Mouse (Mus musculus): ENCODE measurements around the gene Crcp. TPM values are rescaled to one million over a fixed set of nuclear protein-coding genes. Genes with fewer than 3 reads are reported as not detected.
A peak's percentile ranks its signal among the peaks of the same experiment; 100 is the strongest.

Gene Crcp
- polyA plus RNA-seq, 1 experiment from 2014 or later, result 30.8 TPM

- Histone ChIP-seq H3K27me3 (replicated peaks; ENCODE audit: control insufficient read depth, insufficient read depth, low read length) (no peaks in the 10 kb centered on the region), H3K27ac (ENCODE audit: low read depth, low read length) (no peak overlapping the region), H3K36me3 (ENCODE audit: control insufficient read depth, insufficient read depth, low read length) (peaks cover 37% of the 10 kb centered on the region), H3K9me3 (ENCODE audit: control insufficient read depth, low read length) (no peaks in the 10 kb centered on the region), H3K9ac (ENCODE audit: low read depth, low read length) (no peak overlapping the region), H3K4me1 (replicated peaks; ENCODE audit: control insufficient read depth, insufficient read depth, low read length) (0 out of 2 replicates have a peak, but pooled peaks cover 3% of the 10 kb centered on the region), H3K4me3 (ENCODE audit: low read depth, low read length) (no peak overlapping the region), H3K4me2 (no peak overlapping the region)
- ATAC-seq (replicated peaks; ENCODE audit: low FRiP score) (no peak), DNase-seq (ENCODE audit: low spot score) (no peak)
- WGBS, result 89% methylated on average over 7 of the region's 7 CpGs
Observed at GRCm38 (mm10) chr5:130046100-130046499, 17.0 kb downstream of the Crcp start.

DNA sequence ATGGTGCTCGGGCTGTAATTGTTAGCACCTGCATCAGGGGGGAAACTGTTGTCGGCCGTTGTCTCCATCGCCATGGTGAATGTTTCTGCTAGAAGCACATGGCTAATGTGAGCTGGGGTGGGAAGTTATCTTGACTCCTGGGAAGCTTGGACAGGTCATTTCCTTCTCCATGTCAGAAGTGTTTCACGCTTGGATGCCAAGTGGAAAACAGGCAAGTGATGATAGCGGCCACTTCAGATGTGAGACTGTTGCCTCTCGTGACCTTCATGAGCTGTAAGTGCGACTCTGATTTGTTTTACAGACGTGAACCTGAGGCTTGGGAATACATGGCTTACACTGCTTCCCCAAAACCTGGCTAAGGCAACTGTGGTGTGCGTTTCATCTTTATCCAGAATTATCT is 17.5 kb downstream of the Crcp start:
- Histone ChIP-seq H3K9me3 (ENCODE audit: control insufficient read depth, low read length) (no peaks in the 10 kb centered on the region), H3K4me2 (no peak overlapping the region), H3K9ac (ENCODE audit: low read depth, low read length) (no peak overlapping the region), H3K27ac (ENCODE audit: low read depth, low read length) (no peak overlapping the region), H3K4me3 (ENCODE audit: low read depth, low read length) (no peak overlapping the region), H3K36me3 (ENCODE audit: control insufficient read depth, insufficient read depth, low read length) (peaks cover 35% of the 10 kb centered on the region), H3K27me3 (replicated peaks; ENCODE audit: control insufficient read depth, insufficient read depth, low read length) (no peaks in the 10 kb centered on the region), H3K4me1 (replicated peaks; ENCODE audit: control insufficient read depth, insufficient read depth, low read length) (0 out of 2 replicates have a peak, but pooled peaks cover 3% of the 10 kb centered on the region)
- 91% methylated on average over 10 of the region's 10 CpGs for WGBS
- ATAC-seq (replicated peaks; ENCODE audit: low FRiP score) (no peak), DNase-seq (ENCODE audit: low spot score) (no peak)

GRCm38 (mm10) chr5:130047013-130047412 is 17.9 kb downstream of the Crcp start:
- 0 out of 2 replicates have a peak, but pooled peaks cover 3% of the 10 kb centered on the region for H3K4me1 ChIP-seq (replicated peaks; ENCODE audit: control insufficient read depth, insufficient read depth, low read length)
- no peaks in the 10 kb centered on the region for H3K9me3 ChIP-seq (ENCODE audit: control insufficient read depth, low read length)
- H3K27me3 ChIP-seq (replicated peaks; ENCODE audit: control insufficient read depth, insufficient read depth, low read length), result no peaks in the 10 kb centered on the region
- no peak overlapping the region for H3K27ac ChIP-seq (ENCODE audit: low read depth, low read length)
- H3K9ac ChIP-seq (ENCODE audit: low read depth, low read length), result no peak overlapping the region
- H3K4me3 ChIP-seq (ENCODE audit: low read depth, low read length), result no peak overlapping the region
- DNase-seq (ENCODE audit: low spot score) (no peak), ATAC-seq (replicated peaks; ENCODE audit: low FRiP score) (no peak)
- 80% methylated on average over 6 of the region's 6 CpGs for WGBS
- peaks cover 36% of the 10 kb centered on the region for H3K36me3 ChIP-seq (ENCODE audit: control insufficient read depth, insufficient read depth, low read length)
- H3K4me2 ChIP-seq, result no peak overlapping the region

- Histone ChIP-seq H3K4me1 (replicated peaks; ENCODE audit: control insufficient read depth, insufficient read depth, low read length) (0 out of 2 replicates have a peak, but pooled peaks cover under 1% of the 10 kb centered on the region), H3K36me3 (ENCODE audit: control insufficient read depth, insufficient read depth, low read length) (peaks cover 24% of the 10 kb centered on the region), H3K9ac (ENCODE audit: low read depth, low read length) (no peak overlapping the region), H3K4me2 (no peak overlapping the region), H3K27me3 (replicated peaks; ENCODE audit: control insufficient read depth, insufficient read depth, low read length) (no peaks in the 10 kb centered on the region), H3K4me3 (ENCODE audit: low read depth, low read length) (no peak overlapping the region), H3K27ac (ENCODE audit: low read depth, low read length) (no peak overlapping the region), H3K9me3 (ENCODE audit: control insufficient read depth, low read length) (no peaks in the 10 kb centered on the region)
- no peak for DNase-seq (ENCODE audit: low spot score)
- WGBS, result 92% methylated on average over 15 of the region's 15 CpGs
- no peak for ATAC-seq (replicated peaks; ENCODE audit: low FRiP score)
Observed at GRCm38 (mm10) chr5:130048786-130049520, 19.9 kb downstream of the Crcp start.

GRCm38 (mm10) chr5:130050416-130050815 is 21.3 kb downstream of the Crcp start:
- no peak for ATAC-seq (replicated peaks; ENCODE audit: low FRiP score)
- DNase-seq (ENCODE audit: low spot score), result no peak
- 74% methylated on average over 6 of the region's 6 CpGs for WGBS
- Histone ChIP-seq H3K36me3 (ENCODE audit: control insufficient read depth, insufficient read depth, low read length) (peaks cover 24% of the 10 kb centered on the region), H3K9me3 (ENCODE audit: control insufficient read depth, low read length) (no peaks in the 10 kb centered on the region), H3K4me2 (no peak overlapping the region), H3K4me3 (ENCODE audit: low read depth, low read length) (no peak overlapping the region), H3K4me1 (replicated peaks; ENCODE audit: control insufficient read depth, insufficient read depth, low read length) (no peaks in the 10 kb centered on the region; the same call in 1 of the 2 replicates), H3K9ac (ENCODE audit: low read depth, low read length) (no peak overlapping the region), H3K27me3 (replicated peaks; ENCODE audit: control insufficient read depth, insufficient read depth, low read length) (no peaks in the 10 kb centered on the region), H3K27ac (ENCODE audit: low read depth, low read length) (no peak overlapping the region)

DNA sequence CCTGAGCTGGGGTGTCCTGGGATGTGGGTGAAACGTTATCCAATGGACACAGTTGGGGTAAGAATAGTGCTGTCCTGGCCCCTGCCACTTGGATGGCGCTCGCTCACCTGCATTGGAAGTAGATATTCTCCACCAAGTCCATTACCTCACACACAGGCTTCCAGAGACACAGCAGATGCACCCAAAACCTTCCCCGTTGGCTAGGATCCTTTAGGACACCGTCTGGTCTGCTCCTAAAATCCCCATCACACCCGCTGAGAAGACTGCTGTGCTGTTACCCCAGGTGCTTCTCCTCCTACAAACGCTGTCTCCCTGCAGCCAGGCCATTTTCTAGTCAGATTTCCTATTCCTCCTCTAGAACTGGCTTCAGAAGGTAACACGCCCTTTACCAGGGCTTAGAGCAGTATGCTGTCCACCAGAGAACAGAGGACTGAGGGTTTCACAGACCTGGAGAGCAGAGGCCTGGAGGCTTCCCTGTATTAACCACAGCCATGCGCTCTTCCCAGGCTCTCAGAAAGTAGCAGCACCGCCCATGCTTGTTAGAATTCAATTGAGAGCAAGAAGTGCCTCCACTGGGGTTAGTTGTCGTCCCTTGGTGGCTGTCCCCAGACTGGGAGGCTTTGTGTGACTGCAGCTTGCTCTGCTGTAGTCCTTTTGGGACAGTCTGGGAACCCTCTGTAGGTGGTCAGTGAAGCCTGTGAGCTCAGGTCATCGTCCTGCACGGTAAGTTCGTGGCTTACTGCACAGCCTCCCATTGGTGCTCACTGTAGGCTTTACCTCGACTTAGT is 22.2 kb downstream of the Crcp start:
- H3K9ac ChIP-seq (ENCODE audit: low read depth, low read length), result no peak overlapping the region
- H3K4me1 ChIP-seq (replicated peaks; ENCODE audit: control insufficient read depth, insufficient read depth, low read length), result no peaks in the 10 kb centered on the region; the same call in none of the 2 replicates
- DNase-seq (ENCODE audit: low spot score) (no peak), ATAC-seq (replicated peaks; ENCODE audit: low FRiP score) (no peak)
- 87% methylated on average over 15 of the region's 15 CpGs for WGBS
- no peaks in the 10 kb centered on the region for H3K27me3 ChIP-seq (replicated peaks; ENCODE audit: control insufficient read depth, insufficient read depth, low read length)
- H3K4me2 ChIP-seq, result no peak overlapping the region
- peak overlapping the region; percentile 4; the same call in 1 of the 2 replicates for H3K27ac ChIP-seq (ENCODE audit: low read depth, low read length)
- H3K9me3 ChIP-seq (ENCODE audit: control insufficient read depth, low read length), result no peaks in the 10 kb centered on the region
- no peak overlapping the region for H3K4me3 ChIP-seq (ENCODE audit: low read depth, low read length)
- peaks cover 24% of the 10 kb centered on the region for H3K36me3 ChIP-seq (ENCODE audit: control insufficient read depth, insufficient read depth, low read length)

DNA sequence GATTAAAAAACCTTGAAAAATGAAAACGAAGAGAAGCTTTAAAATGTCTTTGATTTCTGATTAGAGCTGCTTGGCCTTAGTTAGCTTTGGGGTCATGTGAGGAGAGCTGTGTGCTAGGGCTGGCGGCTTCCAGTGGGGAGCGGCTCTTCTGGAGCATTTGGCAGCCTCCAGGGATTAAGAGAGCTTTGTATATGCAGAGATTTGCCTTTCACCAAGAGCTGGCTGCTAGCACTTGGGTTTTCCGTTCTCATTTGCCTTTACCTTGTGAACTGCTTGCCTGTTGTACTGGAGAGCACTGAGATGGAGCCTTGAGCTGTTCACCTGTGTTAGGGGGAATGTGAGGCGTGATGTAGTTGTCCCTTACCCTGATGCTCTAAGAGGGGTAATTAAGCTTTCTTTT is 23.4 kb downstream of the Crcp start:
- Histone ChIP-seq H3K9ac (ENCODE audit: low read depth, low read length) (no peak overlapping the region), H3K27me3 (replicated peaks; ENCODE audit: control insufficient read depth, insufficient read depth, low read length) (no peaks in the 10 kb centered on the region), H3K9me3 (ENCODE audit: control insufficient read depth, low read length) (no peaks in the 10 kb centered on the region), H3K4me3 (ENCODE audit: low read depth, low read length) (no peak overlapping the region), H3K4me1 (replicated peaks; ENCODE audit: control insufficient read depth, insufficient read depth, low read length) (no peaks in the 10 kb centered on the region; the same call in none of the 2 replicates), H3K36me3 (ENCODE audit: control insufficient read depth, insufficient read depth, low read length) (peaks cover 13% of the 10 kb centered on the region; the same call in 1 of the 2 replicates), H3K4me2 (no peak overlapping the region), H3K27ac (ENCODE audit: low read depth, low read length) (no peak overlapping the region)
- 90% methylated on average over 5 of the region's 5 CpGs for WGBS
- ATAC-seq (replicated peaks; ENCODE audit: low FRiP score) (no peak), DNase-seq (ENCODE audit: low spot score) (no peak)

DNA sequence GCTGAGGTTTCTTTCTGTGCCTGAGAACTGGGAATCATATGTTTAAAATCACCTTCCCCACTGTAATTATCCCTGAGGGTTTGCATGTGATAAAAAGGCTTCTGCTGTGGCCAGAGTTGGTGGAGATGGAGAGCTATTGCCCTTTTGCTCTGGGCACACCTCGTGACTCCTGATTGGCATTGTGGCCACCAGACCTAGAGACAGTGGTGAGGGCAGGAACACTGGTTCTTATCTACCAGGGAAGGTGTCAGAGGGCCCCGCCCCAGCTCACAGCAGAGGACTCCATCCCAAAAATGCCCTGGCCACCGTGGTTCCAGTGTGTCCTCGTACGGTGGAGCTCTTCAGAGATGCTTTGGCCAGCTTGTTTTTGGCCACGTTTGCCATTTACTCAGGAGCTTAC is 23.9 kb downstream of the Crcp start:
- Histone ChIP-seq H3K36me3 (ENCODE audit: control insufficient read depth, insufficient read depth, low read length) (peaks cover 11% of the 10 kb centered on the region; the same call in 1 of the 2 replicates), H3K4me3 (ENCODE audit: low read depth, low read length) (no peak overlapping the region), H3K4me2 (no peak overlapping the region), H3K9ac (ENCODE audit: low read depth, low read length) (no peak overlapping the region), H3K9me3 (ENCODE audit: control insufficient read depth, low read length) (no peaks in the 10 kb centered on the region), H3K27ac (ENCODE audit: low read depth, low read length) (no peak overlapping the region), H3K4me1 (replicated peaks; ENCODE audit: control insufficient read depth, insufficient read depth, low read length) (no peaks in the 10 kb centered on the region; the same call in none of the 2 replicates), H3K27me3 (replicated peaks; ENCODE audit: control insufficient read depth, insufficient read depth, low read length) (no peaks in the 10 kb centered on the region)
- DNase-seq (ENCODE audit: low spot score), result no peak
- WGBS, result 84% methylated on average over 6 of the region's 6 CpGs
- ATAC-seq (replicated peaks; ENCODE audit: low FRiP score), result no peak

Data from liver, embryonic 11.5 days (tissue).